Mouse (Mus musculus) embryonic stem cell, embryonic (primary cell): ENCODE data around the gene Stt3a.

Experiments used
- CTCF ChIA-PET, 4 experiments: fragments of 300-600 bp in 2 of 4; fragments of 350-600 bp in 2 of 4; sonication (Branson Sonifier 250); formaldehyde crosslinking; loops; one replicate each; lab custom pipeline; 2022; ENCODE audit warnings: inconsistent platforms in 2 of 4; lab: Charles Lee
- POLR2A ChIA-PET, 4 experiments: fragments of 300-600 bp in 2 of 4; fragments of 350-600 bp in 2 of 4; sonication (Branson Sonifier 250); formaldehyde crosslinking; loops; one replicate each; lab custom pipeline; 2022; ENCODE audit warnings: antibody characterized with exemption in 4 of 4, inconsistent platforms in 1 of 4; lab: Charles Lee

The Stt3a gene

DNA sequence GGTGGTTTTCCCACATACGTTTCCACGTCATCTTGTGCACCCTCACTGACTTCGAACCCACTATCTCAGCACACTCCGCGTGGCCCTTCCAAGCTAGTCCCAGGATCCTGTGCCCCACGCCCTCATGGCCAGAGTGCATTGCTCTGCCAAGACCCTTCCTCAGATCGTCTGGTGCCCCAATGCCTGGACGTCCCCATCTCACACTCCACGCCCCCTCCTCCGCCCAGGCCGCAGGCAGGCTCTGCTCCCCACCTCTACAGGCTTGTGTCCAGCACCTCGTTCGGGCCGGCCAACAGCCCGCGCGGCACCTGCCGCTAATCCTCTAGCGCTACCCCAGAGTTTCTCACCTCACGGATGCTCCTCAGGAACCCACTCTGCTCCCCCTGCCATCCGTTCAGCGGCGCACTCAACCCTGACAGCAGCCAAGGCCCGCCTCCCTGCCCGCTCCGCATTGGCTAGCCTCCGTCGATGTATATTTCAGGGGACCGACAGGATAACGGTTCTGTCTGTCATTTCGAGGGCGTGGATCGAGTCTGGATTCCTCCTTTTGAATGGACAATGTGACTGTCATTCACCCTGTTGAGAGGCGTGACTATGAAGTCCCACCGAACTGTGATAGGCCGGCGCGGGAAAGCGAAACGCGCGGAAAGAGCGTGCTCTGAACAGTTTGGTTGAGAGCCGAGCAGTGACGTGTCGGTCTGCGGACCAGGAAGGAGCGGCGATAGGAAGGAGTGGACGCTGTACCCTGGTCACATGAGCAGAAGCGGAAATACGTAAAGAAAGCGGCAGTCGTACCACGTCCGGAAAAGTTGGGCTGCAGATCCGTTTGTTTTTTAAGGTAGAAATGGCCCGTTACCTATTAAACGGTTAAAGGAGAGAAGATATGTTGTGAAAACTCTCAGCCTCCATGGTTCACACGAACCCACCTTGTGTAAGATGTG, at the start of gene Stt3a:
Gene Stt3a, minus strand, starts transcription at position 477 of the 941 bp plus-strand sequence.
- ChIA-PET CTCF (no interaction called here), POLR2A (interaction anchor here (0.6 to 2.7 kb wide), 27 partner anchors 9 to 484 kb away, joined by 3 to 16 read pairs (median 4); partner anchors contain the start of genes Chek1 (in 2 of the 4) and Ei24 (in 1 of the 4))

DNA sequence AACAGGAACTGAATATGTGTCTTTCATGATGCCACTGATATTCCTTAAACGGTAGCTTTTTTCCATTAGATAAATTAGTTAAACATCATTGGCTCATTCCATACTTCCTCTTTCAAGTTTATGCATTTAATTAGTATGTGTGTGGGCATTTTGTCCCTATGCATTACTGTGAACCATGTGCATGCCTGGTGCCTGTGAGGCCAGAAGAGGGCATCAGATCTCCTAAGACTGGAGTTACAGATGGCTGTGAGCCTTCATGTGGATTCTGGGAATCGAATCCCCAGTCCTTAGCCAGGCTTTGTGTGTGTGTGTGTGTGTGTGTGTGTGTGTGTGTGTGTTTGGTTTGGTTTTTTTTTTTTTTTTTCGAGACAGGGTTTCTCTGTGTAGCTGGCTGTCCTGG, 47.0 kb upstream of the Stt3a start:
- POLR2A ChIA-PET: interaction anchor here in 3 of 4 experiments (0.6 to 4.5 kb wide), 12 partner anchors 10 to 718 kb away, joined by 3 to 17 read pairs (median 3); partner anchors contain the start of genes Ei24 (in 2 of the 3) and Chek1 (in 1 of the 3)
- CTCF ChIA-PET: interaction anchor here in 3 of 4 experiments (0.6 to 2.2 kb wide), 7 partner anchors 12 to 904 kb away, joined by 3 to 6 read pairs (median 3); no protein-coding TSS in a partner anchor

DNA sequence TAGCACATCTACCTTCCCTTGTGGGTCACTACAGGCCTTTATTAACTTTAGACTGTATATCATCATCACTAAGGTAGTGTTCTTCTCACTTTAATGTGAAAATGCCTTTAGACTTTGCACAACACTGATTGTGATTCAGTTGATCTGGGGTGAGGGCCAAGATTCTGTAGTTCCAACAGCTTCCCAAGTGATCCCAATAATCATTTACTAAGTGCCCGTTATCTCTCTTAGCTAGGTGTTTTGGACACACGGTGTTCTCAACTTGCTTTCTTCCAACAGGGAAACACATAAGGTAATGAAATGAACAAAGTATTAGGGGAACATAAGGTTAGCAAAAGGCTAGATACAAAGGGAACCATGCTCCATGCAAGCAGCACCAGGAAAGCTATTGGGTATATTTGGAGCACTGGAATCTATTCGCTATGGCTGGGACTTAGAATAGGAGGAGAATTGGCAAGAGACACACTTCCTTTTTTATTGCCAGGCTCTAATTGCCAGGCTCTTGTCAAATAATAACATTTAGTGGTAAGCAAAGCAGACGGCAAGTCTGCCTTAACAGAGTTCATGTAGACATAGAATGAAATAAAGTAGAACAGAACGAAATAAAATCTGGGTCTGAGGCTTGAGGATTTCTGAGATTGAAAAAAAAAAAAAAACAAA, 40.8 kb upstream of the Stt3a start:
- POLR2A ChIA-PET: interaction anchor here in 1 of 4 experiments (1.6 kb wide), 1 partner anchor 19 kb away, joined by 3 read pairs; no protein-coding TSS in a partner anchor

DNA sequence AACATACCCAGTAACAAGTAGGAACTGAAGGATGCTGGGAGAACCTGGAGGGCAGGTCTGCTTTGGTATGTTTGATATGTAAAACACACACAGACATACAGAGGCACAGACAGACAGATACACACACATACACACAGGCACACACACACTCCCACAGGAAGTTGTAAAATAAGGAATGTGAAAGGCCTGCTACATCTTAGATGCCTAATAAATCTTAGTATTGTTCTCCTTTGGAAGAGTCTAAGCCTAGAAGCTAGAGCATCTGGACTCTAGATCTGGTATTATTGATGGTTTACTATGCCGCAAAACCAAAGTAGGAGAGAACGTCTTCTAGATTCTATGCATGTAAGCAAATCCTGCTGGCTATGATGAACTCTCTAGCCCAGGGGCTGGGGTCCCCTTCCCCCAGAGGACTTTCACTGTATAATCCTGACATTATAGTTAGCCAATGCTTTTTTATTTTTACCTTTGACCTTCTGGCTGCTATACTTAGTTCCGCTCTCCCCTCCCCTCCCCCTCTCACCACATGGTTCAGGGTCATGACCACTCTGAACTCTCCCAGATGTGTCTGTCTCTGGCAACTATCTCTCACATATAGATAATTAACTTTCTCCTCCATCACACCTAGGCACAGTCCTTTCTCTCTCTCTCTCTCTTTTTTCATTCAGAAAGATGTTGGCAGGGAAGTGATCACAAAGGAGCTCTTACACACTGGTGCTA, 37.9 kb upstream of the Stt3a start:
- ChIA-PET CTCF (no interaction called here), POLR2A (interaction anchor here in 2 of 4 experiments (0.6 to 3.6 kb wide), 5 partner anchors 9 to 103 kb away, joined by 3 to 16 read pairs (median 3); no protein-coding TSS in a partner anchor)

More for the DNA sequence above, 40.8 kb upstream of the Stt3a start:
- CTCF ChIA-PET: interaction anchor here in 2 of 4 experiments (0.5 to 0.6 kb wide), 2 partner anchors 80 to 366 kb away, joined by 4 to 7 read pairs; no protein-coding TSS in a partner anchor

DNA sequence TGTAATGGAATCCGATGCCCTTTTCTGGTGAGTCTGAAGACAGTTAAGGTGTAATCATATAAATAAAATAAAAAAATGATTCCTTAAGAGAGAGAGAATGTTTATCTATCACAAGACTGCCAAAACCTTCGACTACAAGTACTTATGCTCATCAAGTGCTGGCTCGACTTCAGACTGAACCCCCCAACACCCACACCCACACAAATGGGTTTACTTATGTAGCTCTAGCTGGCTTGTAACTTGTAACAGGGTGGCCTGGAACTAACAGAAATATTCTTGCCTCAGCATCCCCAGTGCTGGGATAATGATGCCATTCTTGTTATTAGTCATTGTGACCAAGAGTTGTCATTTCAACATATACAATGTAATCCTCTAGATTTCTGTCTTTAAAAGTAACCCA, 36.4 kb upstream of the Stt3a start:
- POLR2A ChIA-PET: interaction anchor here in 3 of 4 experiments (0.8 to 3.6 kb wide), 25 partner anchors 9 to 444 kb away, joined by 3 to 17 read pairs (median 4); no protein-coding TSS in a partner anchor
- CTCF ChIA-PET: interaction anchor here in 1 of 4 experiments (2.3 kb wide), 1 partner anchor 10 kb away, joined by 6 read pairs; no protein-coding TSS in a partner anchor

DNA sequence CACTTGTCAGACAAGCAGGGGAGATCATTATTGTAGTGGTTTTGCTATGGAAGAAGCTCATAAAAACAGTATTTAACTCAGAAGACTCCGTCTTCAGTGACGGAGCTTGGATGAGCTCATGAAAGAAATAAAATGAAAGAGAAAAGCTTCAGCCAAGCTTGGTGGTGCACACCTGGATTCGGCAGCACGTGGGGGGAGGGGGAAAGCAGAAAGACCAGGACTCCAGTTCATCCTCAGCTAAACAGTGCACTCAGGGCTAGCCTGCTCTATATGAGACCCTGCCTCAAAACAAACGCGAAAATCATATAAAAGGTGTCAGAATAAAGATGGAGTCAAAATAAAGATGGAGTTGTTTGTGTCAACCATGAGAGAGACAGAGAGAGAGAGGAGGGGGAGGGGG, 35.9 kb upstream of the Stt3a start:
- ChIA-PET POLR2A (interaction anchor here in 3 of 4 experiments (0.5 to 3.6 kb wide), 29 partner anchors 8 to 668 kb away, joined by 3 to 17 read pairs (median 4); no protein-coding TSS in a partner anchor), CTCF (interaction anchor here in 2 of 4 experiments (0.7 to 2.3 kb wide), 2 partner anchors 11 to 14 kb away, joined by 4 to 6 read pairs; no protein-coding TSS in a partner anchor)

DNA sequence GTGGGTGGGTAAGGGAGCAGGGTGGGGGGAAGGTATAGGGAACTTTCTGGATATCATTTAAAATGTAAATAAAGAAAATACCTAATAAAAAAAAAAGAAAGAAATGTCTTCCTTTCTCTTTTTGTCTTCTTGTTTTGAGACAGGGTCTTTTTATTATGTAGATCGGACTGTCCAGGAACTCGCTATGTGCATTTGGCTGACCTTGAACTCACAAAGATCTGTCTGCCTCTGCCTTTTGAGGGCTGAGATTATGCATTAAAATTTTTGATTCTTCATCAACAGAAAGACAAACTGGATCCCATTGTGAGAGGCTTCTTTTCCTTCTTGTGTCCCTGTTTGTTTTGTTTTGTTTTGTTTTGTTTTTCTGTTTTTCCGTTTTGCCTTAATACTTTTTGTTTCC, 35.5 kb upstream of the Stt3a start:
- CTCF ChIA-PET: interaction anchor here in 2 of 4 experiments (0.7 to 2.3 kb wide), 2 partner anchors 11 to 14 kb away, joined by 4 to 6 read pairs; no protein-coding TSS in a partner anchor
- POLR2A ChIA-PET: interaction anchor here in 3 of 4 experiments (0.5 to 3.6 kb wide), 27 partner anchors 8 to 669 kb away, joined by 3 to 17 read pairs (median 4); partner anchors contain the start of gene Fez1 (in 1 of the 3)

DNA sequence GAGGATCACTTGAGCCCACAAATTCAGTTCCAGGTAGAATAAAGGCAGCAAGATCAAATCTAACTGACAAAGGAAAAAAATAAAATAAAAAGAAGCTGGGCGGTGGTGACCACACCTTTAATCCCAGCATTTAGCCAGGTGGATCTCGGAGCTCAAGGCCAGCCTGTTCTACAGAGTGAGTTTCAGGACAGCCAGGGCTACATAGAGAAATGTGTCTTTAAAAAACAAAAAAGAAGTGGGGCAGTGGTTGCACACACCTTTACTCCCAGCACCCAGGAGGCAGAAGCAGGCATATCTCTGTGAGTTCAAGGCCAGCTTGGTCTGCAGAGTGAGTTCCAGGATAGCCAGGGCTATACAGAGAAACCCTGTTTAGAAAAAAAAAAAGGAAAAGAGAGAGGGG, 34.5 kb upstream of the Stt3a start:
- POLR2A ChIA-PET: interaction anchor here (0.6 to 3.6 kb wide), 16 partner anchors 8 to 84 kb away, joined by 3 to 17 read pairs (median 5); partner anchors contain the start of genes Chek1 (in 1 of the 4) and Fez1 (in 1 of the 4)
- CTCF ChIA-PET: interaction anchor here in 1 of 4 experiments (1.0 to 2.3 kb wide), 2 partner anchors 12 to 175 kb away, joined by 3 to 6 read pairs; no protein-coding TSS in a partner anchor

DNA sequence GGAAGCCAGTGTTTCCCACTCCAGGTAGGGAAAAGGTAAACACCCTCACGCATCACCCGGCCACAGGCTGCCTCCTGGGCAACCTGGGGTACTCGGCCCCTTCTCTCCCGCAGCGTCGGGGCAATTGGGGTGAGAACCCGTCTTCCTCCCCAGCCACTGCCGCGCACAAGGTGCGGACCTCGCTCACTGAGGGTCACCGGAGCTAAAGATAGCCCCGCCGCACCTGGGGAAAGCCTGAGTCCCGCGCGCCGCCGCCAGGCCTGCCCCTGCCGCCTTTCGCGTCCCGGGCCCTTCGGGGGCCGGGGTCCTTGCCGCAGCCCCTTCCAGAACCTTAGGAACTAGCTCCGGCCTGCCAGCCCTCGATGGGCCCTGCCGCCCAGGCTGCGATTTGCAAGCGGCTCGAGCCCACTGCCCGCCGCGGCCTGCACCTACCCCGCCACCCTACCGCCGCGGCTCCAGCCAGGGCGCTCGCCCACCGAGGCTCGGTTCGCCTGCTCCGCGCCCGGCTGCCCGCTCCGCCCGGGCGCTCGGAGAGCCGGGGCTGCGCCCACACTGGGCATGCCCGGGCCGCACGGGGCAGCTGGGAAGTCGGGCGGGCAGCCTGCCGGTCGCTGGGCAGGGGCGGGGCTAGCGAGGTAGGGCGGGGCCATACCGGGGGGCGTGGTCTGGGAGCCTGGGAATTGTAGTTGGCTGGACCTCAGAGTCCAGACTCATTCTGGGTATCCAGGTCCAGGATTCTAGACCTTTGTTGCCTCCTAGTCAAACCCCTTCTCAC, 29.5 kb upstream of the Stt3a start, which contains the start of gene Ei24:
Gene Ei24, minus strand, starts transcription at position 613 of the 775 bp plus-strand sequence.
- POLR2A ChIA-PET: interaction anchor here (0.6 to 4.4 kb wide), 27 partner anchors 10 to 692 kb away, joined by 3 to 29 read pairs (median 3); partner anchors contain the start of genes Chek1 (in 2 of the 4), Fez1 (in 2 of the 4) and Msantd2 (in 1 of the 4)
- CTCF ChIA-PET: interaction anchor here in 1 of 4 experiments (0.5 to 0.6 kb wide), 2 partner anchors 20 to 67 kb away, joined by 3 to 5 read pairs; no protein-coding TSS in a partner anchor

DNA sequence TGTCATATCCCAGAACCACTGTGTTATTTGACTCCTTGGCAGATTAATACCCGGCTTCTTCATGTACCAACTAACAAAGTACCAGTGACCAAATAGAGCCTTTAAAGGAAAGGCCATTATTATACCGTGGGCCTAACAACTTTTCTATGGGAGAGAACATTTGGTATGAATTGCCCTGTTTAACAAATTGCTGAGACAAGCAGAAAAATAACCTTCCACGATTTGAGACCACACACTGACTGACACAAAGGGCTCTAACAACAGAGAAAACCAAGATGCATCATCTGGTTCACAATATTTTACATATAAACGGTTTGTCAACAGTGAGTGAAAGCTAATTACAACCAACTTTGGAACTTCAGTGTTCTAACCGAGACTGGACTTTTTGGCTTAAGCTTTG, 28.7 kb upstream of the Stt3a start:
- CTCF ChIA-PET: interaction anchor here in 1 of 4 experiments (0.7 kb wide), 1 partner anchor 18 kb away, joined by 3 read pairs; no protein-coding TSS in a partner anchor
- POLR2A ChIA-PET: interaction anchor here in 3 of 4 experiments (0.6 to 4.4 kb wide), 28 partner anchors 10 to 692 kb away, joined by 3 to 29 read pairs (median 4); partner anchors contain the start of genes Chek1 (in 2 of the 3), Fez1 (in 1 of the 3) and Msantd2 (in 1 of the 3)

DNA sequence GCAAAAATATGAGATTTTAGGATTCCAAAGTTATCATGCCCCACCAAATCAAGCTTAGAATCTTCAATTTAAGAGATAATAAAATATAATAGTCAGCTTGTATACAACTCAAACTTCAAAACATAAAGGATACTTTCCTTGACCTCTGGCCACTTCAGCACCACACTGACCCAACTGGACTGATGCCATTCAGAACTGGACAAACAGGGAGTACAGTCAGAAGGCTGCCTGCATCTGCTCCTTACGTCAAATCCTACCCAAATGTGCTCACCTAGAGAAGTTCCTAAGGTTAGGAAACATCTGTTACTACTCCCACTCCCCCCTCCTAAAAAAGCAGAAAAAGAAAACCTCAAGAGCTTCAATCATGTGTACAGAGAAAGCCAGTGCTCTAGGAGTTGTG, 28.1 kb upstream of the Stt3a start:
- POLR2A ChIA-PET: interaction anchor here in 3 of 4 experiments (0.6 to 4.4 kb wide), 21 partner anchors 8 to 83 kb away, joined by 3 to 29 read pairs (median 4); partner anchors contain the start of genes Chek1 (in 2 of the 3) and Fez1 (in 1 of the 3)
- CTCF ChIA-PET: interaction anchor here in 1 of 4 experiments (0.6 kb wide), 1 partner anchor 48 kb away, joined by 3 read pairs; no protein-coding TSS in a partner anchor

DNA sequence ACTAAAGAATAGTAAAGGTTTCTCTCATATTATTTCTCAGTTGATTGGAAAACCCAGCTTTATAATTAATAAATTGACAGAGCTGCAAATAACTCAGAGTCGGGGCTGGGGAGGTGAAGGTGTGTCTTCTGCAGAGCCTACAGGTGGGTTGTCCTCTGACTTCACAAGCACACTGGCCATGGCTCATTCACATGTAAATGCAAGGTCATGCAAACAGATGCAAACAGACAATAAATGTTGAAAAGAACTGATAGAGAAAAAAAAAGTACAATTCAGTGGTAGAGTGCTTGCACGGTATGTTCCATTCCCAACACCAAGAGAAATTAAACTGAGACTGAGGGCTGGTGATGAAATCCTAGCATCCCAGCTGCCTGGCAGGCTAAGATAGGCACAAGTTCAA, 27.0 kb upstream of the Stt3a start:
- POLR2A ChIA-PET: interaction anchor here in 3 of 4 experiments (0.7 to 4.4 kb wide), 17 partner anchors 9 to 79 kb away, joined by 3 to 29 read pairs (median 4); partner anchors contain the start of gene Chek1 (in 2 of the 3)
- CTCF ChIA-PET: interaction anchor here in 1 of 4 experiments (0.6 kb wide), 1 partner anchor 147 kb away, joined by 4 read pairs; no protein-coding TSS in a partner anchor

DNA sequence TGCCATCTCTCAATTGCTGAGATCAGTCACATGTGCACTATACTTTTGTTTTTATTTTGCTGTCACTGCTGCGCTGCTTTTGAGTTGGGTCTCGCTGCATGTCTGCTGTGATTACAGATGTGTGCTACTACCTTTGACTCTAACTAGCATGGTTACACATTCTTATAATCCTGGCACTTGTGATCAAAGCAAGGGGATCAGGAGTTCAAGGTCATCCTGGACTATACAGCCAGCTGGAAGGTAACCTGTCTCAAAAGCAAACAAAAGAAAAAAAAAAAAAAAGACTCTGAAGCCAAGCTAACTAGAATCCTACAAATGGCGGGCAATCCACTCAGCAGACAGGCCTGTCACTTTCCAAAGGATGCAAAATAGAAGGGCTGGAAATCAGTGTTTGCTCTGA, 24.7 kb upstream of the Stt3a start:
- ChIA-PET CTCF (interaction anchor here in 1 of 4 experiments (0.6 kb wide), 2 partner anchors 1473 to 1680 kb away, joined by 3 to 4 read pairs; no protein-coding TSS in a partner anchor), POLR2A (interaction anchor here in 3 of 4 experiments (0.5 to 2.0 kb wide), 4 partner anchors 10 to 66 kb away, joined by 3 to 10 read pairs (median 8); partner anchors contain the start of gene Chek1 (in 1 of the 3))

DNA sequence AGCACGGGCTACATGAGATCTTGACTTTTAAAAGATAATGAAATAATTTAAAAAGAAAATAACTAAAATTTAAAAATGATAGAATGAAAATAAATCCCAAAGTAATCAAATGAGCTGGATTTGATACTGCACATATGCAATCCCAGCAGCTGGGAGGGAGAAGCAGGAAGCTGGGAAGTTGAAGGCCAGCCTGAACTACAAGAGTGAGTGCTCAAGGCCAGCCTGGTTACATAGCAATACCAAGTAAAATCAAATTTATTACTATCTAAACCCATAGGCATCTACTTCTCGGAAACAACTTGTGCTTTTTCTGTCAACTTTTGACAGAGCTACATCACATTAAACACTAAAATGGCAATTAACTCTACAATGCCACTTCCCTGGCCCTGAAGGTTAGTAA, 16.4 kb upstream of the Stt3a start:
- ChIA-PET POLR2A (interaction anchor here in 2 of 4 experiments (0.7 to 2.7 kb wide), 11 partner anchors 10 to 58 kb away, joined by 3 to 11 read pairs (median 4); partner anchors contain the start of genes Ei24 (in 2 of the 2) and Chek1 (in 1 of the 2)), CTCF (no interaction called here)

DNA sequence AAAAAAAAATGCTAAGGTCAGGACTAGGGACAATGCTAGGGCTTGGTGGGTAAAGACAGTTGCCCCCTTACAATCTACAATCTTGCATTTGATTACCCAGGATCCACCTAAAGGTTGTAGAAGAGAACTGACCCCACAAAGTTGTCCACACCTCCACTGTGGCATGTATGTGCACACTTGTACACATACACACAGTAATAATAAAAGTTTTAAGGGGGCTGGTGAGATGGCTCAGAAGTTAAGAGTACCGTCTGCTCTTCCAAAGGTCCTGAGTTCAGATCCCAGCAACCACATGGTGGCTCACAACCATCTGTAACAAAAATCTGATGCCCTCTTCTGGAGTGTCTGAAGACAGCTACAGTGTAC, 1.6 kb upstream of the Stt3a start:
- CTCF ChIA-PET: interaction anchor here in 1 of 4 experiments (0.7 kb wide), 1 partner anchor 11 kb away, joined by 4 read pairs; no protein-coding TSS in a partner anchor
- POLR2A ChIA-PET: interaction anchor here in 3 of 4 experiments (0.6 to 2.7 kb wide), 18 partner anchors 10 to 885 kb away, joined by 3 to 16 read pairs (median 4); partner anchors contain the start of genes Chek1 (in 2 of the 3) and Ei24 (in 2 of the 3)
